Mouse (Mus musculus): ENCODE measurements around the gene Ano2.

DNA sequence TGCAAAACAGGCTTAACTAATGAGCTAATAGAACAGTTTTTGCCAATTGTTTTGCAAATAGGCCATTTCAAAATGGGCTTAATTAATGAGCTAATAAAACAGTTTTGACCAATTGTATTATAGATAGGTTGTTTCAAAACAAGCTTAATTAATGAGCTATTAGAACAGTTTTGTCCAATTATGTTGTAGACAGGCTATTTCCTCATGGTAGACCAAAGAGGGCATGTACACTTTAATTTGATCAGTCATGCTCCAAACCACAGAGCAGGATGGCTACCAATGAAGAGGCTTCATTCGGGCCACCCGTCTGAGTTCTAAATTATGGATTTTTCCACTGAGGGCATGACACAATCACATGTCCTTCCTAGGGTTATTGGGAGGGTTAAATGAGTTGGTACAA lies 10.9 kb downstream of the Ano2 start:
- TF ChIP-seq CTCF (IDR thresholded peaks at IDR 0.05; ENCODE audit: extremely low read depth, insufficient read length, insufficient replicate concordance, low read depth, low read length) (no peak), POLR2A (IDR thresholded peaks at IDR 0.05; ENCODE audit: low read depth, low read length) (no peak)
